Mouse (Mus musculus): Measurements from ENCODE around the gene Cckbr.

DNA sequence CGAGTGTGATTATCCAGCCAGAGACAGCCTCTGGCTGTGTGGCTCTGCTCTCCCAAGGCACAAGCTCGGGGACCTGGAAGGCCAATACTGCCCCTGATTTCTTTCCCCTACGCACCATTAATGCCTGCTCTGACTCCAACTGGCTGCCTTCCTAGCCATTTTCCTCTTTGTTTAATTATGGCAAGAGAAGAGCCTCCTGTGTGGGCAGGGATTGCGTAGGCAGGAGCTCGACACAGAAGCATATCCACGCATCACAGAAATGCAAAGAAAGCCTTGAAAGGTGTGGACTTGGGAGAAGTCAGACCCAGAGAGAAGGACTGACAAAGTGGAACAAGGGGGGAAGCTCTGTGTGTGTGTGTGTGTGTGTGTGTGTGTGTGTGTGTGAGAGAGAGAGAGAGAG is 11.1 kb upstream of the Cckbr start:
- no peak for TF ChIP-seq TAL1 (IDR thresholded peaks at IDR 0.05; ENCODE audit: low read length)
- TF ChIP-seq GATA1 (IDR thresholded peaks at IDR 0.05; ENCODE audit: low read length) = no peak

Data from erythroblast, embryonic 14.5 days (primary cell).